Mouse (Mus musculus): ENCODE measurements at regions not wholly inside any gene's neighbourhood (a gene's known extent, or its start where the extent isn't known, plus 50 kb on each side); places are given as distances from the start of the nearest gene placed in this dataset.

- no peak for TF ChIP-seq CTCF (conservative IDR thresholded peaks at IDR 0.05; ENCODE audit: low read length)
- TF ChIP-seq POU5F1 (IDR thresholded peaks at IDR 0.05; ENCODE audit: borderline replicate concordance, low read length), result no peak
- no peak for TF ChIP-seq NANOG (IDR thresholded peaks at IDR 0.05; ENCODE audit: borderline replicate concordance, low read length)
Observed at GRCm38 (mm10) chr3:128369521-128370127, 473.5 kb upstream of the Fam241a start.
